Mouse (Mus musculus): ENCODE measurements around the gene Auts2.

Gene Auts2

GRCm38 (mm10) chr5:131743069-131743468 lies 800.1 kb downstream of the Auts2 start:
- DNase-seq (ENCODE audit: low spot score in 2 of 2): no peak

DNA sequence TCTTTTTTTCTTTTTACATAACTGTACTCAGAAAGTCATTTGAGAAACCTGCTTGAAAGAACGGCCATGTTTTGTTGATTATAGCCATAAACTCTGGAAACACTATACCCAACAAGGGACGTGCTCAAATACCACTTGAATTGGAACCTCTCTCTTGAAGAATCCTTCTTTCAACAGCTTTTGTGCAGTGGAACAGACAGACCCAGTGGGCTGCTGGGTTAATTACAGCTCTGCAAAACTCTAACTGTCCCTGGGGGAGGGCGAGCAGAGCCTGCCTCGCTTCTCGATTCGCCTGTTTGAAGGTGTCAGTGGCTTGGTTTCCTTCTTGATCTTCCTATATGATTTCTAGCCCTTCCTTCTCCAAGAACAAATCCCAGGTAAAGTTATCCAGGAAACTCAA lies 805.7 kb downstream of the Auts2 start:
- no peak for DNase-seq (ENCODE audit: low spot score in 2 of 2)

- no peak for DNase-seq (ENCODE audit: low spot score in 2 of 2)
Measured at GRCm38 (mm10) chr5:131733324-131733660, 809.9 kb downstream of the Auts2 start.

DNA sequence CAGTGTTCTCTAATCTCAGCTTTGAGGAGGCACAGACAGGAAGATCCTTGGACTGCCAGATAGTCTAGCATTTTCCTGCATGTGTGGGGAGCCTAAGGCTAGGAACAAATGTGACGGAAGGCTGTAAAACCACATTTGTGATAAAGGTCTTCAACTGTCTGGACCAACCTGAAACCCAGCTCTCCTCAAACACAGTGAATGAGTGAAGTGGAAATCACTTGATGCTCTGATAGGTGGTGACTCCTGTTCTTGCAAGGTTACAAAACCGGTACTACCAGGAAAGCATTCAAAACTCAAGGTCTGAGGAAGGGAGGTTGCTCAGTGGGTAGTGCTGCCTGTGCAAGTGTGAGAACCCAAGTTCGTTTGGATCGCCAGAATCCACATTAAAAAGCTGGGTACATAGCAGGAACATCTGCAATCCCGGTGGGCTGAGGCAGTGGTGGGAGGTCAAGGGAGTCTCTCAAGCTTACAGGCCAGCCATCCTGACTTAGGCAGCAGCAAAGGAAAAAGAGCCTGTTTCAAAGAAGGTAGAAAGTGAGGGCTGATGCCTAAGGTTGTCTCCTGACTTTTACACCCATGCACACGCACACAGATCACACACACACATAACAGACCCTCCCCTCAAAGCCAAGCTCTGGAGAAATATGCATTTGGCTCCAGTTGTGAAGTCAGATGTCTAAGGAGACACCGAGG lies 810.4 kb downstream of the Auts2 start:
- no peak for DNase-seq (ENCODE audit: low spot score in 2 of 2)

- DNase-seq (ENCODE audit: low spot score in 2 of 2): no peak
Measured at GRCm38 (mm10) chr5:131729456-131729855, 813.7 kb downstream of the Auts2 start.

- no peak for DNase-seq (ENCODE audit: low spot score in 2 of 2)
Measured at GRCm38 (mm10) chr5:131727909-131728308, 815.2 kb downstream of the Auts2 start.

DNA sequence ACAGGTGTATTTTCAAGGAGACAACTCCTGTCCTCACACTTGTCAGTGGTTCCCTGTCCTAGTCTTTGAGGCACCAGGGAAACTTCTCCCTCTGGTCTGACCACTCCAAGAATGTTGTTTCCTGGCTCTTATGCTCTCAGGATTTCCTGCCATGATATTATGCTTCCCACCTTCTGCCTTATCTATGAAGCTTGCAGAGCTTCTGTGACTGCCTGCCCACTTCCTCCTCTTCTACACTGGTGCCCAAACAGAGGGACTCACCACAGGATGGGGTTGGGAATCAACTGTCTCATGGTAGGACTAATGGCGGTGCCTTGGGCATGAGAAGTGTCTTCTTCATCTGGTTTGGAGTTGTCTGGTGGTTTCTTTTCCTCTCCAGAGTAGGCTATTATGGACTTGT lies 818.6 kb downstream of the Auts2 start:
- DNase-seq (ENCODE audit: low spot score in 2 of 2): no peak

DNA sequence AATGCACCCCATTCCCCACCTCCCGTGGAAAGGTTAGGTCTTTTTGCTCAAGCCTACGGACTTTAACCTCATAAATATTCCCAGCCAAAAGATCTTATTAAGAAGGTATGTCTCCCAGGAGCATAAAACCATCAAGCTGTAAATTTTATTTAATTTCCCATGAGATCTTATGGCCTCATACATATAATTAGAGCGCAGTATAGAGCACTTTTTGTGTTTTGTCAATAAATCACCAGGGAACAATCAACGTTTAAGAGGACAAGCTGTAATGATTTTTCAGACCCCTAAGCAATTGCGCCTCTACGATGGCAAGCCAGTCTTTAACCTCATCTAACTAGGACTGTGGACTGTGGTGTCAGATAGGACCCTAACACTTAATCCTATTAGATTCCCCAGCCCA lies 820.4 kb downstream of the Auts2 start:
- DNase-seq (ENCODE audit: low spot score in 2 of 2): no peak

- DNase-seq (ENCODE audit: low spot score in 2 of 2): no peak
Measured at GRCm38 (mm10) chr5:131722361-131722760, 820.8 kb downstream of the Auts2 start.

DNA sequence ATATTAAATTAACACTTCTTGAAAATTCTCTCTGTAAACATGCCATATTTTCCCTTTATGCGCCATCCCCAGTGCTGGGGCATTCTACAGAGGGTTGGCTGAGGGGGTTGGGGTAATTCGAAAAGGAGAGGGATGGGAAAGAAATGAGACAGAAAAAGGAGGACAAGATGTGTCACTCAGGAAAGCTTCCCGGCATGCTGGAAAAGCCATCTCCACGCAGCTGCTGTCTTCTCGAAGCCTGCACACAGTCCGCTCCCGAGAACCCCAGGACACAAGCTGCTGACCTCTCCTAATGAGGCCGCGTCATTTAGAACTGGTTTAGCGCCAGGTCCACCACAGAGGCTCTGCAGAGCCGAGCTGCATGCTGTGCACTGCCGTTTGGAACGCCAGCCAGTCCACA lies 825.1 kb downstream of the Auts2 start:
- no peak for DNase-seq (ENCODE audit: low spot score in 2 of 2)

- no peak for DNase-seq (ENCODE audit: low spot score in 2 of 2)
Measured at GRCm38 (mm10) chr5:131717359-131717965, 825.7 kb downstream of the Auts2 start.

DNA sequence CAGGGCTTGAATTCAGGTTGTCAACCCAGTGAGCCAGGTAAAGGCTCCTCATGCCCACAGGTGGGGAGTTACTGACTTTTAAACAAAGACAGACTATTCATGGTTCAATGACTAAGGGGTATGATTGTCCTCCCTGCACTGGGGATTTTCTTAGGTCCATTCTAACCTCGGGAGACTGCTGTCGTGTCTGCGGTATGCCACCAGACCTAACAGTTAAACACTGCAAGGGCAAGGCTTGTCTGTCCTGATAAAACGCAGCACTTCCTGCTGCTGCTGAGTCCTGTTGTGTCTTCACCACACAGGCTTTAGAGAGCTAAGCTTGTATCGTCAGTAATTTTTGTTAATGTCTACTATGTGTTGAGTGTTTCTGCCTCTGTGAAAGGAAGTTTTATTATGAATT lies 828.2 kb downstream of the Auts2 start:
- DNase-seq (ENCODE audit: low spot score in 2 of 2): no peak

DNA sequence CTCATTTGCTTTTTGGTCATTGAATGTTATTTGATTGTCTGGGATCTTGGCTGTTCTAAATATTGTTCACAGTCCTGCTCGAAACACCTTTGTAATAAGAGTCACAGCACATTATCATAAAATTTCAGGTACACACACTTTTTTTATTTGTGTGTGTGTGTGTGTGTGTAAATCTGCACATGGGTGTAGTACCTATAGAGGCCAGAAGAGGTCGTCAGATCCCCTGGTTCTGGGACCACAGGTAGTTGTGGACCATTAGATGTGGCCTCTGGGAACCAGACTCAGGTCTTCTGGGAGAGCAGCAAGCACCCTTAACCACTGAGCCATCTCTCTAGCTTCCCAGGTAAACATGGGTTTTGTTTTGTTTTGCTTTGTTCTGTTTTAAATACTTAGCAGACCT lies 830.7 kb downstream of the Auts2 start:
- no peak for DNase-seq (ENCODE audit: low spot score in 2 of 2)

DNA sequence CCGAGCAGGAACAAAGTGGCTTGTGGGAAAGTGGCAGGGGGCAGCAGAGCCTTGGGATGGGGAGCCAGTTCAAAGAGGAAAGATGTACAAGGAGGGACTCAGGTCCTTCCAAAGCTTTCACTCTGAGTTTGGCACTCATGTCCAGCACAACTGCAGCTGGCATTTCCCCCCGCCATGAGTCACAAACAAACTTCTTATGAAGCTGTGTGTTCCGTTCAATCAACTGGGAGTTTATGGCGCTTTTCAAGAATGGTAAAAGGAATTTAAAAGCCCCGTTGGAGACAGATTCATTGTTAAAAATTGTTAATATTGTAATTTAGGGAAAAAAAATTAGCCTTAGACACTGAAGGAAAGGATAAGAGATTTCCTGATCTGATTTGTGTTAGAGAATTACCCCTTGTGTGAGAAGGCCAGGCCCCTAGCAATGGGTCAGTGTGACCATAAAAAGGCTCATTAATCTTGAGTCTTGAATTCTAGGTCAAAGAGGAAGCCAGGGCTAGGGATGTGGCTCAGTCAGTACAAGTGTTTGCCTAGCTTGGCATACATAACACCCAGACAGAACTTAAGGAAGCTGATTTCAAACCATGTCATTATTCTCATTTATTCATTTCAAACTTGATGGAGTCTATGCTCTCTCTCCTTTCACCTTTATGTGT lies 831.5 kb downstream of the Auts2 start:
- DNase-seq (ENCODE audit: low spot score in 2 of 2): no peak

GRCm38 (mm10) chr5:131710735-131711473 lies 832.2 kb downstream of the Auts2 start:
- DNase-seq (ENCODE audit: low spot score in 2 of 2): no peak

GRCm38 (mm10) chr5:131707471-131707870 lies 835.7 kb downstream of the Auts2 start:
- no peak for DNase-seq (ENCODE audit: low spot score in 2 of 2)

GRCm38 (mm10) chr5:131703729-131704128 lies 839.4 kb downstream of the Auts2 start:
- no peak for DNase-seq (ENCODE audit: low spot score in 2 of 2)

- no peak for DNase-seq (ENCODE audit: low spot score in 2 of 2)
Measured at GRCm38 (mm10) chr5:131702840-131703392, 840.2 kb downstream of the Auts2 start.

DNA sequence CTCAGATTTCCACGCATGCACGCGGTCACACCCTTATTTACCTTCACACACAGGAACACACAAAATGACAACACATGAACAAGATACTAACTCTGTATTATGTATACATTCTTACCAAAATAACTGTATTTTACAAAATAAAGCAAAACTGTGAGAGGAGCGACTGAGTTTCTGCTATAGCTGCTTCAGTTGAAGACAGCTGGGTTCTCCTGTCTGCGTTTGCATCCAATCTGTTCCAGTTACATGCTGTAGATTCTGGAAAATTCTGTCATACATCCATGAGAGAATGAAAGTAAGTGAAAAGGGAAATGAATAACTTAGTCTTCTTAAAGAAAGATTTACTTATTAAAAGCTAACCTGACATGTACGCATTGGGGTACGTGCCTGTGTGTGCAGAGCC lies 844.2 kb downstream of the Auts2 start:
- DNase-seq (ENCODE audit: low spot score in 2 of 2): no peak

GRCm38 (mm10) chr5:131690781-131691180 lies 852.4 kb downstream of the Auts2 start:
- DNase-seq (ENCODE audit: low spot score in 2 of 2): no peak

DNA sequence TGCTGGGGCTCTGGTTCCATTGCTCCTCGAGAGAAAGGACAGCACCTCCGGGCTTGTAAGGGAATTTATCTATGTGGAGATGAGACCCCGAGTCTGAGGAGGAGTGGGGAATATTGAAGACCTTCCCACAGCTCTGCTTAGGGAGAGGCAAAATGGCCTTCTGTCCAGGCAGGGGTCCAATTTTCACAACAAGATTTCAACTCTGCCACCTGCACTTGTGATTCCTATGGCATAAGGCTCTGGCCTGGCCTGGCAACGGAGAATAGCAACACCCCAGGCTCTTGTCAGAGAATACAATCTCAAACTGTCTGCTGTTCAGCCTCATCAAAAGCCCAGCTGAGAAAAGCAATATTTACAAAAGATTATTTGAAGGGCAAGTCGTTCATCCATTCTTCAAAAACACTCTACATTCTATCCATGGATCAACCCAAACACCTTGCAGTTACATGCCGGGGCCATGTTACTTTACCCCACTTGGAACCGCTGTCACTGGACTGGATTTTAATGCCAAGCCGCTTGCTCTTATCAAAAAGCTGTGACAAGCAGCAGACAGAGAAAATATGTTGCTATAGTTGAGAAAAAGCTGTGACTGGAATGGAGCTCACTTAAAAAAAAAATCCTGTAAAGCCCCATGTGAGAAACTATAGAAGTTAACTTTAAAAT lies 856.1 kb downstream of the Auts2 start:
- no peak for DNase-seq (ENCODE audit: low spot score in 2 of 2)

All from frontal cortex, postnatal 14 days (tissue).